Mouse (Mus musculus): Measurements from ENCODE around the gene Olfml3. TPM values are rescaled to one million over a fixed set of nuclear protein-coding genes. Genes with fewer than 3 reads are reported as not detected.

Gene Olfml3
- polyA plus RNA-seq, 1 experiment from 2014 or later = 4.8 TPM

DNA sequence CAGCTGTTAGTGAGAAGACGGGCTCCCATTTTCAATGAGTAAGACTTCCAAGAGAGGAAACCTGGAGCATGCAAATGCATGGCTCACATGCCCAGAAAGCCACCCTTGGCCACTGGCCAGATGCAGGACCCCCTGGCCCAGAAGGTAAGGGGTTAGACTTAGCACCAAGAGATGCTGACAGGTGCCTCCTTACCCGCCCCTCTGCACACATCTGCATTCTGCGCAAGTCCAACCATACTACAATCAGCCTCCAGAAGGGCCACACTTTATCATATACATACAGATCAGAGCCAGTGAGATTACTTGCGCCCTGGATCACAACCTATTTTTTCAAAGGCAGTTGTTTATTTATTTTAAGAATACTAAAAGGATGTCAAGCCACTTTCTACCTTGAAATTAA, 19.1 kb downstream of the Olfml3 start:
- no peak overlapping the region for H3K4me2 ChIP-seq (ENCODE audit: low read length)
- H3K36me3 ChIP-seq (ENCODE audit: control insufficient read depth, insufficient read depth, low read length) = no peaks in the 10 kb centered on the region

GRCm38 (mm10) chr3:103716774-103717760, 20.7 kb downstream of the Olfml3 start:
- H3K36me3 ChIP-seq (ENCODE audit: control insufficient read depth, insufficient read depth, low read length) = no peaks in the 10 kb centered on the region
- 39% methylated on average over 15 of the region's 15 CpGs for WGBS
- no peaks in the 10 kb centered on the region for H3K27me3 ChIP-seq (ENCODE audit: control insufficient read depth, insufficient read depth, low read length)
- DNase-seq (peak; percentile 18), ATAC-seq (ENCODE audit: low FRiP score, low TSS enrichment) (no peak; the same call in 1 of the 2 replicates)
- peaks cover 15% of the 10 kb centered on the region for H3K4me1 ChIP-seq (ENCODE audit: control insufficient read depth, insufficient read depth, low read length)
- H3K4me3 ChIP-seq (replicated peaks; ENCODE audit: low read depth, low read length) = no peak overlapping the region
- H3K9ac ChIP-seq (replicated peaks; ENCODE audit: low read length) = no peak overlapping the region
- H3K9me3 ChIP-seq (ENCODE audit: control insufficient read depth, low read length) = no peaks in the 10 kb centered on the region
- 0 out of 2 replicates have a peak overlapping the region, but pooled peaks have one; percentile 8 for H3K27ac ChIP-seq (replicated peaks; ENCODE audit: low read depth, low read length)
- H3K4me2 ChIP-seq (ENCODE audit: low read length) = no peak overlapping the region

More for the DNA sequence above, 19.1 kb downstream of the Olfml3 start:
- WGBS = 91% methylated on average over 4 of the region's 4 CpGs
- H3K9me3 ChIP-seq (ENCODE audit: control insufficient read depth, low read length) = no peaks in the 10 kb centered on the region
- no peak overlapping the region for H3K9ac ChIP-seq (replicated peaks; ENCODE audit: low read length)
- H3K27me3 ChIP-seq (ENCODE audit: control insufficient read depth, insufficient read depth, low read length) = no peaks in the 10 kb centered on the region
- peaks cover 15% of the 10 kb centered on the region for H3K4me1 ChIP-seq (ENCODE audit: control insufficient read depth, insufficient read depth, low read length)
- H3K4me3 ChIP-seq (replicated peaks; ENCODE audit: low read depth, low read length) = no peak overlapping the region
- no peak for ATAC-seq (ENCODE audit: low FRiP score, low TSS enrichment)
- H3K27ac ChIP-seq (replicated peaks; ENCODE audit: low read depth, low read length) = no peak overlapping the region
- no peak for DNase-seq

DNA sequence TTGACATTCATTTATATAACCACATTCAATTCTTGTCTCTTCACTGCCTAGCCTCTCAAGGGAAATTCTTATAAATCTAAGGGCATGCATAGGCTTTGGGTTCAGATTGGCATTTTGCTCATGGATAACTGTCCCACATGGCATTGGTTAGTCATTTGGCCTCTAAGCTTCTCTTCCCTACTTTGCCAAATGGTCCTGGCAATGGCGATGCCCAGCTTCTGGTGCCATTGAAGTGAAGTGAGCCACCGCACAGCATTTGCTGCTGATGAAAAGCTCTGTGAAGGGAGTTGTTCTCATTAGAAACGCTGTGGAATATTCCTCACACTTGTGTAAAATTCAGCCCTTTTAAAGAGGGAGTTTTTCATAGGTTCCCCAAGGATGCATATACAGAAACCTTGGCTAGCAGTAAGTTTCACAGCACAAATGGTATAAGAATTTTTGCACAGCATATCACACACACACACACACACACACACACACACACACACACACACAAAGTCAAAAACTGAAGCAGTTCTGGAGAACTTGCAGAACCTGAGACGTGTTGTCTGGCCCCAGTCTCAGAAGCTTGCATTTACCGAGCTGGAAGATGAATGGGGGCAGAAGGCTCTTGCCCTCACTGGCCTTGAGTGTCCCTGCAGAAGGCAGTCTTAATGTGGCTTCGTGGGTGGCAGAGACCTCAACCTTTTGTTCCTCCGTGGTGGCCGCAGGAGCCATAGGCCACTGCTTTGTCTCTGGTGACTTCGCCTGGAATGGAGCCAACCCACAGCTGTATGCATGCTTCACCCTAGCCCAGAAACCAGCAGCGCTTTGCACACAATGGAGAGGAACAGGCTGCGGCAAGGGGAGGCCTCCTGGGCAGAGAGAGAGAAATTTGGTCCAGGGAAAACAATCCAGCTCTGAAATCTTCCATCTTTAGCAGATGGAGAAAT, 21.8 kb downstream of the Olfml3 start:
- WGBS = 25% methylated on average over 11 of the region's 11 CpGs
- peak; percentile 65 for DNase-seq
- ATAC-seq (ENCODE audit: low FRiP score, low TSS enrichment) = no peak

DNA sequence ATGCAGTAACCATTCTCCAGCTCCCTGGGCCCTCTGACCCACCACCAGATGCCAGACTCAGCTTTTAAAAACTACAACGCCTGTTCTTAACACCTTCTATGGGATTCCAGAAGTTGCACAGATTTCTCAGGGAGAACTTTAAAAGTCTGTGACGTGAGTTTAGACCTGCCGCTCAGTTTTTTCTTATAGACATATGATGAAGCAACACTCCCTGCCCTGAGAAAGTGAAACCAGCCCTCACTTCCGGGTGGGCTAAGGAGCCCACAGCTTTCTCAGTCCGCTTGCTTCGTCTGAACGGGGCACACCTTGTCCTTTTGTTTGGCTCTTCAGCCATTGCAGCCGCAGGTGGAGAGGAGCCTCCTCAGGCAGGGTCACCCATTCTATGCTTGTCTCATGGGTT, 22.9 kb downstream of the Olfml3 start:
- Histone ChIP-seq H3K9me3 (ENCODE audit: control insufficient read depth, low read length) (no peaks in the 10 kb centered on the region), H3K4me3 (replicated peaks; ENCODE audit: low read depth, low read length) (no peak overlapping the region), H3K9ac (replicated peaks; ENCODE audit: low read length) (no peak overlapping the region), H3K36me3 (ENCODE audit: control insufficient read depth, insufficient read depth, low read length) (no peaks in the 10 kb centered on the region), H3K4me1 (ENCODE audit: control insufficient read depth, insufficient read depth, low read length) (peaks cover 15% of the 10 kb centered on the region), H3K27ac (replicated peaks; ENCODE audit: low read depth, low read length) (no peak overlapping the region), H3K27me3 (ENCODE audit: control insufficient read depth, insufficient read depth, low read length) (no peaks in the 10 kb centered on the region), H3K4me2 (ENCODE audit: low read length) (no peak overlapping the region)
- 90% methylated on average over 8 of the region's 8 CpGs for WGBS
- ATAC-seq (ENCODE audit: low FRiP score, low TSS enrichment) (no peak), DNase-seq (no peak)

More for the DNA sequence above, 21.8 kb downstream of the Olfml3 start:
- peaks cover 15% of the 10 kb centered on the region for H3K4me1 ChIP-seq (ENCODE audit: control insufficient read depth, insufficient read depth, low read length)
- H3K27ac ChIP-seq (replicated peaks; ENCODE audit: low read depth, low read length) = no peak overlapping the region; the same call in 1 of the 2 replicates
- no peak overlapping the region for H3K9ac ChIP-seq (replicated peaks; ENCODE audit: low read length)
- no peaks in the 10 kb centered on the region for H3K36me3 ChIP-seq (ENCODE audit: control insufficient read depth, insufficient read depth, low read length)
- no peaks in the 10 kb centered on the region for H3K27me3 ChIP-seq (ENCODE audit: control insufficient read depth, insufficient read depth, low read length)
- H3K4me2 ChIP-seq (ENCODE audit: low read length) = no peak overlapping the region
- H3K9me3 ChIP-seq (ENCODE audit: control insufficient read depth, low read length) = no peaks in the 10 kb centered on the region
- no peak overlapping the region for H3K4me3 ChIP-seq (replicated peaks; ENCODE audit: low read depth, low read length)

GRCm38 (mm10) chr3:103714236-103714875, 23.4 kb downstream of the Olfml3 start:
- H3K9ac ChIP-seq (replicated peaks; ENCODE audit: low read length) = no peak overlapping the region
- DNase-seq (no peak), ATAC-seq (ENCODE audit: low FRiP score, low TSS enrichment) (no peak)
- peaks cover 15% of the 10 kb centered on the region for H3K4me1 ChIP-seq (ENCODE audit: control insufficient read depth, insufficient read depth, low read length)
- H3K27me3 ChIP-seq (ENCODE audit: control insufficient read depth, insufficient read depth, low read length) = no peaks in the 10 kb centered on the region
- no peak overlapping the region for H3K4me2 ChIP-seq (ENCODE audit: low read length)
- H3K4me3 ChIP-seq (replicated peaks; ENCODE audit: low read depth, low read length) = no peak overlapping the region
- whole genome bisulfite sequencing = 75% methylated on average over 7 of the region's 7 CpGs
- H3K9me3 ChIP-seq (ENCODE audit: control insufficient read depth, low read length) = no peaks in the 10 kb centered on the region
- no peak overlapping the region for H3K27ac ChIP-seq (replicated peaks; ENCODE audit: low read depth, low read length)
- no peaks in the 10 kb centered on the region for H3K36me3 ChIP-seq (ENCODE audit: control insufficient read depth, insufficient read depth, low read length)

DNA sequence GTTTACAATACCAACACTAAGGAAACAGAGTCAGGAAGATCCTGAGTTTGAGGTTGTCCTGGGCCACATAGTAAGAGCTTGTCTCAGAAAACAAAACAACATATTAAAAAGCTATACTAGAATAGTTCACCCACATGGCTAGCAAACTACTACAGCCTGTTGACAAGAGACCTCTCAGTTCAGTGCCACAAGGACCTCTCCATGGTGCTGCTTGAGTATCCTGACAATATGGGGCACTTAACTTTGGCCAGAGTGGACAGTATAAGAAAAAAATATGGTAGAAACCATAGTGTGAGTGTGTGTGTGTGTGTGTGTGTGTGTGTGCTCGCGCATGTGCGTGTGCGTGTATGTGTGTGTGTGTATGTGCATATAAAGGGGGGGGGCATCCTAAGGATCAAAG, 25.6 kb downstream of the Olfml3 start:
- Histone ChIP-seq H3K4me2 (ENCODE audit: low read length) (no peak overlapping the region), H3K9me3 (ENCODE audit: control insufficient read depth, low read length) (no peaks in the 10 kb centered on the region), H3K4me1 (ENCODE audit: control insufficient read depth, insufficient read depth, low read length) (peaks cover 12% of the 10 kb centered on the region), H3K27me3 (ENCODE audit: control insufficient read depth, insufficient read depth, low read length) (no peaks in the 10 kb centered on the region; the same call in 1 of the 2 replicates), H3K27ac (replicated peaks; ENCODE audit: low read depth, low read length) (no peak overlapping the region), H3K4me3 (replicated peaks; ENCODE audit: low read depth, low read length) (no peak overlapping the region), H3K36me3 (ENCODE audit: control insufficient read depth, insufficient read depth, low read length) (no peaks in the 10 kb centered on the region), H3K9ac (replicated peaks; ENCODE audit: low read length) (no peak overlapping the region)
- ATAC-seq (ENCODE audit: low FRiP score, low TSS enrichment) = no peak
- 93% methylated on average over 4 of the region's 4 CpGs for WGBS
- no peak for DNase-seq

DNA sequence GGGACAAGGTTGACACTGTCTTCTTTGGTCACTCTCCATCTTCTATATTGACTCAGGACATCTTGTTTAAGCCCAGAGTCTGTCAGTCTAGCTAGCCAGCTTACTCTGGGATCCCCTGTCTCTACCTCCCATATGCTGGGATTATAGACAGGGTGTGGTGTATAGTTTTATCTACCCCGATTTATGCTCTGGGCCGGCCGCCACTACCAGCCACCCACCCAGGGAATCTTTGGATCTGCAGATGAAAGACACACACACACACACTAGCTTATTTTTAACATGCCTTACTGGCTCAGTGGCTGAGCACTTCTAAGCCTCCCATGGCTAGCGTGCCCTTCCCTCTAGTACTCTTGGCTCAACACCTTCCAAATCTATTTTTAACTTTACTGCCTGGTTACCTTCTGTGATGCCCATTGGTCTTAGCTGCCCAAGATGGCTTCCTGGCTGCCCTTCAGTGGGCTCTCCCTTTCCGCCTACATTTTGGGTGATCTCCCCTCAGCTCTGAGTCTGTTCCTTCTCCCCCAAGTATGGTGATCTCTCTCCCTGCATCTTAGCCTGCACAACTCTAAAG, 28.2 kb downstream of the Olfml3 start:
- Histone ChIP-seq H3K27ac (replicated peaks; ENCODE audit: low read depth, low read length) (no peak overlapping the region), H3K9ac (replicated peaks; ENCODE audit: low read length) (no peak overlapping the region), H3K4me1 (ENCODE audit: control insufficient read depth, insufficient read depth, low read length) (no peaks in the 10 kb centered on the region), H3K27me3 (ENCODE audit: control insufficient read depth, insufficient read depth, low read length) (no peaks in the 10 kb centered on the region; the same call in 1 of the 2 replicates), H3K36me3 (ENCODE audit: control insufficient read depth, insufficient read depth, low read length) (no peaks in the 10 kb centered on the region), H3K4me3 (replicated peaks; ENCODE audit: low read depth, low read length) (no peak overlapping the region), H3K4me2 (ENCODE audit: low read length) (no peak overlapping the region), H3K9me3 (ENCODE audit: control insufficient read depth, low read length) (no peaks in the 10 kb centered on the region)
- 94% methylated on average over 5 of the region's 5 CpGs for WGBS
- ATAC-seq (ENCODE audit: low FRiP score, low TSS enrichment) (no peak), DNase-seq (no peak)

GRCm38 (mm10) chr3:103705426-103705825, 32.4 kb downstream of the Olfml3 start:
- Histone ChIP-seq H3K36me3 (ENCODE audit: control insufficient read depth, insufficient read depth, low read length) (no peaks in the 10 kb centered on the region), H3K9ac (replicated peaks; ENCODE audit: low read length) (no peak overlapping the region), H3K4me2 (ENCODE audit: low read length) (no peak overlapping the region), H3K4me1 (ENCODE audit: control insufficient read depth, insufficient read depth, low read length) (no peaks in the 10 kb centered on the region), H3K27me3 (ENCODE audit: control insufficient read depth, insufficient read depth, low read length) (no peaks in the 10 kb centered on the region; the same call in 1 of the 2 replicates), H3K27ac (replicated peaks; ENCODE audit: low read depth, low read length) (no peak overlapping the region), H3K9me3 (ENCODE audit: control insufficient read depth, low read length) (no peaks in the 10 kb centered on the region), H3K4me3 (replicated peaks; ENCODE audit: low read depth, low read length) (no peak overlapping the region)
- WGBS = 91% methylated on average over 12 of the region's 12 CpGs
- ATAC-seq (ENCODE audit: low FRiP score, low TSS enrichment) (no peak), DNase-seq (no peak)

Measured in midbrain, embryonic 14.5 days (tissue).